Mouse (Mus musculus) liver, embryonic 14.5 days (tissue): ENCODE data around the gene Dnah7c.
"Not testable (repeated sequence)": the region's sequence is repeated elsewhere in the genome, so short reads cannot be mapped to it uniquely, and the experiment has no call there.

Experiments used
- CTCF ChIP-seq: IDR thresholded peaks from 2 replicates; pipeline ENCODE4 v1.5.1; 2016; ENCODE audit warnings: antibody characterized with exemption, low read depth, control low read depth
- EP300 ChIP-seq: IDR thresholded peaks from 2 replicates; pipeline ENCODE4 v1.6.1; 2016; ENCODE audit warnings: antibody characterized with exemption, low read depth

- TF ChIP-seq CTCF, EP300: not testable (repeated sequence)
Observed at GRCm38 (mm10) chr1:46725719-46726118, 300.3 kb downstream of the Dnah7c start.
